Mouse (Mus musculus): ENCODE measurements around the gene Cwc27. TPM values are rescaled to one million over a fixed set of nuclear protein-coding genes. Genes with fewer than 3 reads are reported as not detected.

Gene Cwc27
- total and polyA plus RNA-seq, 2 experiments from 2014 or later = 14.8 to 26.7 TPM

- no peak overlapping the region for H3K4me2 ChIP-seq (ENCODE audit: low read depth)
- TF ChIP-seq CTCF (IDR thresholded peaks at IDR 0.05; ENCODE audit: low read depth) = no peak
- H3K4me1 ChIP-seq (ENCODE audit: insufficient read depth) = no peaks in the 10 kb centered on the region
- H3K36me3 ChIP-seq (ENCODE audit: insufficient read depth) = peaks cover 10% of the 10 kb centered on the region
- no peak overlapping the region for H3K27ac ChIP-seq (ENCODE audit: low read depth, low read length)
- H3K9me3 ChIP-seq (ENCODE audit: low read length) = no peaks in the 10 kb centered on the region
- no peaks in the 10 kb centered on the region for H3K27me3 ChIP-seq (ENCODE audit: insufficient read depth, low read length)
- H3K9ac ChIP-seq = no peak overlapping the region
- DNase-seq (peak; percentile 18), ATAC-seq (peak; percentile 65)
- WGBS = 64% methylated on average over 4 of the region's 4 CpGs
- H3K4me3 ChIP-seq (ENCODE audit: low read depth, low read length) = no peak overlapping the region
Measured at GRCm38 (mm10) chr13:104787260-104787659, 29.7 kb downstream of the Cwc27 start.

- H3K4me3 ChIP-seq (ENCODE audit: low read depth, low read length) = no peak overlapping the region
- no peak for ATAC-seq
- no peaks in the 10 kb centered on the region for H3K4me1 ChIP-seq (ENCODE audit: insufficient read depth)
- no peak overlapping the region for H3K4me2 ChIP-seq (ENCODE audit: low read depth)
- no peak overlapping the region for H3K27ac ChIP-seq (ENCODE audit: low read depth, low read length)
- no peak for TF ChIP-seq CTCF (IDR thresholded peaks at IDR 0.05; ENCODE audit: low read depth)
- 93% methylated on average over 1 of the region's 1 CpGs for WGBS
- no peak overlapping the region for H3K9ac ChIP-seq
- H3K9me3 ChIP-seq (ENCODE audit: low read length) = no peaks in the 10 kb centered on the region
- no peaks in the 10 kb centered on the region for H3K36me3 ChIP-seq (ENCODE audit: insufficient read depth)
- DNase-seq = no peak
- H3K27me3 ChIP-seq (ENCODE audit: insufficient read depth, low read length) = no peaks in the 10 kb centered on the region
Measured at GRCm38 (mm10) chr13:104779104-104779670, 37.8 kb downstream of the Cwc27 start.

DNA sequence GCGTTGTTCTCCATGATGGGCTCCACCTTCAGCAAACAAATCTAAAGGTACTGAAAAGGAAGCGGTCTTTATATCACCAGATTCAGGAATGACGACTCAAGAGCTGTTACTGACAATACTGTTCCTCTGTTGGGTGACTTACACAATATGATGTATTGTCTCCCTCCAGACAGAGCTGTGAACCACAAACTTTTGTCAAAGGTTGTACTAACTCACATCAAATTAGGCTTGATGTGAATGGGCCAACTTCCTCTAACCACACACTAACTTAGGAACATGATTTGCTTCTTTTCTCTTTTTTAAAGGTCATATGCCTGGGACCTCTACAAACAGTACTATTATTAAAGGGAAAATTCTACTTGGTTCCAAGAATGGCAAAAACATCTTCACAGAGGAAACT is 53.7 kb downstream of the Cwc27 start:
- H3K9me3 ChIP-seq (ENCODE audit: low read length) = no peaks in the 10 kb centered on the region
- no peaks in the 10 kb centered on the region for H3K36me3 ChIP-seq (ENCODE audit: insufficient read depth)
- no peak overlapping the region for H3K9ac ChIP-seq
- no peaks in the 10 kb centered on the region for H3K4me1 ChIP-seq (ENCODE audit: insufficient read depth)
- no peak for ATAC-seq
- TF ChIP-seq CTCF (IDR thresholded peaks at IDR 0.05; ENCODE audit: low read depth) = no peak
- H3K4me2 ChIP-seq (ENCODE audit: low read depth) = no peak overlapping the region
- no peak overlapping the region for H3K27ac ChIP-seq (ENCODE audit: low read depth, low read length)
- WGBS = 84% methylated on average over 3 of the region's 3 CpGs
- H3K27me3 ChIP-seq (ENCODE audit: insufficient read depth, low read length) = no peaks in the 10 kb centered on the region
- no peak for DNase-seq
- H3K4me3 ChIP-seq (ENCODE audit: low read depth, low read length) = no peak overlapping the region

DNA sequence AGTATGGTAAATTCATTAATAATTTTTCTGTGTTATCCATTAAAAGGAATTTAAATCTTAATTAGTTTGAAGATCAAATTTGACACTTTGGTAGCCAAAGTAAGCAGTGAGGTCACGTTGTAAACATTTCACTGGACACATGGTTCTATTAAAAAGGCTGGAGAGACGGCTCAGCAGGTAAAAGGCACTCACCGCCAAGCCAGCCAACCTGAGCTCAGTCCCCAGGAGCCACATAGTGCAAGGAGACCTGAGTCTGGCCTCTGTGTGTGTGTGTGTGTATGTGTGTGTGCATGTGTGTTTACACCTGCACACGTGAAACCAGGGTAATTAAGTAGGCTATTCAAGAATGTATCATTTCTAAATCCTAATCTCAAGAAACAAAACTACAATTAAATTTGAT is 54.5 kb downstream of the Cwc27 start:
- WGBS = 91% methylated on average over 4 of the region's 4 CpGs
- ATAC-seq = no peak
- no peaks in the 10 kb centered on the region for H3K36me3 ChIP-seq (ENCODE audit: insufficient read depth)

DNA sequence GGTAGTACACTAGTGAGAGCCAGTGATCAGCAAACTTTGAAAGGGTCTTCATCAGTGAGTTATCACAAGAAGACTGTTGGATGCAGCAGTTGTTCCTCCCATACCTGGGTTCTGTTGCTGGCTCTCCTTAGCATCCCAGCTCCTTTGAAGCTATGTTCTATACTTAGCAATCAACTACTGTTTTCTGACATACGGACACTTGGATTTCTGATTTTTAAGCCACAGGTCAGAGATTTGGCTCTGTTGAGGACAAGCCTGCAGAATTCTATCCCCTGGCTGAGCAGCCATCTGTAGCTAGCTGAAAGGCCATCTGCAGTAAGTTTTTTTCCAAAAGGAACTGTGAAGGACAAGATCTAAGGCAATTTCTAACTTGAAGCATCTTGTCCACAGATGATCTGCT is 57.6 kb downstream of the Cwc27 start:
- H3K9ac ChIP-seq = no peak overlapping the region
- DNase-seq (no peak), ATAC-seq (no peak)
- WGBS = 98% methylated on average over 1 of the region's 1 CpGs
- no peak for TF ChIP-seq CTCF (IDR thresholded peaks at IDR 0.05; ENCODE audit: low read depth)
- no peaks in the 10 kb centered on the region for H3K27me3 ChIP-seq (ENCODE audit: insufficient read depth, low read length)
- H3K4me3 ChIP-seq (ENCODE audit: low read depth, low read length) = no peak overlapping the region
- H3K4me2 ChIP-seq (ENCODE audit: low read depth) = no peak overlapping the region
- H3K4me1 ChIP-seq (ENCODE audit: insufficient read depth) = no peaks in the 10 kb centered on the region
- H3K27ac ChIP-seq (ENCODE audit: low read depth, low read length) = no peak overlapping the region
- no peaks in the 10 kb centered on the region for H3K9me3 ChIP-seq (ENCODE audit: low read length)
- H3K36me3 ChIP-seq (ENCODE audit: insufficient read depth) = no peaks in the 10 kb centered on the region

More for the DNA sequence above, 54.5 kb downstream of the Cwc27 start:
- no peaks in the 10 kb centered on the region for H3K4me1 ChIP-seq (ENCODE audit: insufficient read depth)
- H3K9ac ChIP-seq = no peak overlapping the region
- H3K27me3 ChIP-seq (ENCODE audit: insufficient read depth, low read length) = no peaks in the 10 kb centered on the region
- H3K4me3 ChIP-seq (ENCODE audit: low read depth, low read length) = no peak overlapping the region
- no peak for DNase-seq
- TF ChIP-seq CTCF (IDR thresholded peaks at IDR 0.05; ENCODE audit: low read depth) = no peak
- H3K27ac ChIP-seq (ENCODE audit: low read depth, low read length) = no peak overlapping the region
- no peak overlapping the region for H3K4me2 ChIP-seq (ENCODE audit: low read depth)
- no peaks in the 10 kb centered on the region for H3K9me3 ChIP-seq (ENCODE audit: low read length)

DNA sequence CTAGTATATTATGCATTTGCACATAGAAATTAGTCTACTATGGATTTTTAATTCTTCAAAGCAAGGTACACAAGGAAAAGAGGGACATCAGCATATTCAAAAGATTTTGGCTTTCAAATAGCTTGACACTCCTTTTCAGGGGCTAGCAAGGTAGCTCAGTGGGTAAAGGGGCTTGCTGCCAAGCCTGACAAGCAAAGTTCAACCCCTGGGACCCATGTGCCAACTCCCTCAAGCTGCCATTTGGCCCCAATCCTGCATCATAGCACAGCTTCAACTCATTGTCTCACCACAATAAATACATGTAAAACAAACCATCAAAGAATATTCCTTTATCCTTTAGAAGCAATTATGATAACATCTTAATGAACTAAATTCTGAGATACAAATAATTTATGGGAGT is 69.9 kb downstream of the Cwc27 start:
- Histone ChIP-seq H3K27ac (ENCODE audit: low read depth, low read length) (no peak overlapping the region), H3K9me3 (ENCODE audit: low read length) (no peaks in the 10 kb centered on the region), H3K9ac (no peak overlapping the region), H3K4me2 (ENCODE audit: low read depth) (no peak overlapping the region), H3K4me3 (ENCODE audit: low read depth, low read length) (no peak overlapping the region), H3K27me3 (ENCODE audit: insufficient read depth, low read length) (no peaks in the 10 kb centered on the region), H3K36me3 (ENCODE audit: insufficient read depth) (no peaks in the 10 kb centered on the region), H3K4me1 (ENCODE audit: insufficient read depth) (no peaks in the 10 kb centered on the region)
- DNase-seq = no peak
- no peak for TF ChIP-seq CTCF (IDR thresholded peaks at IDR 0.05; ENCODE audit: low read depth)
- ATAC-seq = no peak

DNA sequence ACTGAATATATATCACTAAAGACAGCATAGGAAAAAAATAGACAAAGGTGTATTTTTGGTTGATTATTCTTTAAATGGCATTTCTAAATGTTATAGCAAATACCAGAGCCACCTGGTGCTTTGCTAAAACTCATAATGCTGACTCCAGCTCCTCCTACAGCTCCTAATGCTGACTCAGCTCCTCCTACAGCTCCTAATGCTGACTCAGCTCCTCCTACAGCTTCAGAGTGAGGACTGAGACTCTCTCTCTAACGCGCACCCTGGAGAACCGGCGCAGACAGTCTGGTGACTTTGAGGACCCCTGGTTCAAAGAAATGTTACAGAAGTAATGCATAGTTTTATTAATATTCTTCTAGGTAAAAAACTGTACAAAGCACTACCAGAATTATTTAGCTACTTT is 74.1 kb downstream of the Cwc27 start:
- no peak for ATAC-seq
- Histone ChIP-seq H3K9ac (no peak overlapping the region), H3K4me2 (ENCODE audit: low read depth) (no peak overlapping the region), H3K4me1 (ENCODE audit: insufficient read depth) (no peaks in the 10 kb centered on the region), H3K4me3 (ENCODE audit: low read depth, low read length) (no peak overlapping the region), H3K27me3 (ENCODE audit: insufficient read depth, low read length) (no peaks in the 10 kb centered on the region), H3K27ac (ENCODE audit: low read depth, low read length) (no peak overlapping the region), H3K9me3 (ENCODE audit: low read length) (no peaks in the 10 kb centered on the region), H3K36me3 (ENCODE audit: insufficient read depth) (no peaks in the 10 kb centered on the region)
- 83% methylated on average over 4 of the region's 4 CpGs for WGBS
- TF ChIP-seq CTCF (IDR thresholded peaks at IDR 0.05; ENCODE audit: low read depth) = no peak
- DNase-seq = no peak

Data from forebrain, postnatal 0 days (tissue).